Mouse (Mus musculus) c-Kit-negative CD71-positive TER-119-positive erythroid progenitor cells, embryonic 14.5 days (primary cell): ENCODE results near the gene Rnf31.

Source experiments
- DNase-seq: peaks from one replicate; pipeline ENCODE4 v3.0.0-alpha.2; 2013; ENCODE audit warnings: low read depth, low spot score

Gene Rnf31

GRCm38 (mm10) chr14:55603633-55604576 lies 12.4 kb downstream of the Rnf31 start:
- peak; percentile 94 for DNase-seq

- DNase-seq: no peak
These were observed 13.3 kb downstream of the Rnf31 start for GRCm38 (mm10) chr14:55604823-55605222.

GRCm38 (mm10) chr14:55605743-55606459 lies 14.4 kb downstream of the Rnf31 start:
- no peak for DNase-seq

GRCm38 (mm10) chr14:55608339-55608738 lies 16.8 kb downstream of the Rnf31 start:
- DNase-seq: no peak

GRCm38 (mm10) chr14:55613346-55613745 lies 21.8 kb downstream of the Rnf31 start:
- DNase-seq: no peak

- DNase-seq: peak; percentile 44
These were observed 23.2 kb downstream of the Rnf31 start for GRCm38 (mm10) chr14:55614565-55615178.

- DNase-seq: no peak
These were observed 24.4 kb downstream of the Rnf31 start for GRCm38 (mm10) chr14:55615876-55616275.

GRCm38 (mm10) chr14:55616844-55617243 lies 25.3 kb downstream of the Rnf31 start:
- DNase-seq: no peak

- DNase-seq: no peak
These were observed 26.3 kb downstream of the Rnf31 start, which contains the start of gene Rec8 for GRCm38 (mm10) chr14:55617822-55618221. Rec8 (plus strand) TSS chr14:55618037.

- no peak for DNase-seq
These were observed 27.1 kb downstream of the Rnf31 start for GRCm38 (mm10) chr14:55618486-55619195.

GRCm38 (mm10) chr14:55628077-55628827 lies 36.7 kb downstream of the Rnf31 start:
- no peak for DNase-seq

GRCm38 (mm10) chr14:55629312-55629711 lies 37.8 kb downstream of the Rnf31 start:
- DNase-seq: no peak

GRCm38 (mm10) chr14:55634874-55635522 lies 43.5 kb downstream of the Rnf31 start:
- no peak for DNase-seq

GRCm38 (mm10) chr14:55635523-55636007 lies 44.1 kb downstream of the Rnf31 start, which contains the start of gene Ipo4:
Ipo4 (minus strand) TSS chr14:55635957.
- peak; percentile 55 for DNase-seq

GRCm38 (mm10) chr14:55637795-55638194 lies 46.3 kb downstream of the Rnf31 start, which contains the start of gene Gm49378:
Gm49378 (minus strand) TSS chr14:55637895.
- no peak for DNase-seq

GRCm38 (mm10) chr14:55640816-55641215 lies 49.3 kb downstream of the Rnf31 start:
- no peak for DNase-seq

GRCm38 (mm10) chr14:55641291-55641690 lies 49.8 kb downstream of the Rnf31 start:
- no peak for DNase-seq

GRCm38 (mm10) chr14:55642679-55643059 lies 51.2 kb downstream of the Rnf31 start:
- DNase-seq: no peak

GRCm38 (mm10) chr14:55643060-55643907 lies 51.8 kb downstream of the Rnf31 start, which contains the start of gene Tm9sf1:
Tm9sf1 (minus strand) TSS chr14:55643806.
- peak; percentile 70 for DNase-seq
